Mouse (Mus musculus) 3134 (cell line): Measurements from ENCODE around the gene Jmy.

Experiments
- DNase-seq: peaks from one replicate; pipeline ENCODE4 v3.0.0-alpha.2; 2011; ENCODE audit warnings: low spot score; ENCODE audit not compliant: insufficient read length; ENCODE audit errors: extremely low read depth

Jmy gene

GRCm38 (mm10) chr13:93381301-93381700, 118.3 kb downstream of the Jmy start:
- no peak for DNase-seq

GRCm38 (mm10) chr13:93380399-93381063, 119.1 kb downstream of the Jmy start:
- no peak for DNase-seq
